Mouse (Mus musculus): Measurements from ENCODE around the gene Clk4. TPM values are rescaled to one million over a fixed set of nuclear protein-coding genes. Genes with fewer than 3 reads are reported as not detected.

The Clk4 gene
- polyA plus RNA-seq, 1 experiment from 2014 or later: 111 TPM

GRCm38 (mm10) chr11:51315991-51316810 is 54.7 kb downstream of the Clk4 start:
- WGBS: 76% methylated on average over 7 of the region's 7 CpGs
- no peak overlapping the region for H3K27ac ChIP-seq (replicated peaks)
- H3K27me3 ChIP-seq: no peaks in the 10 kb centered on the region
- no peak overlapping the region for H3K4me2 ChIP-seq (replicated peaks)
- H3K9me3 ChIP-seq (replicated peaks): no peaks in the 10 kb centered on the region
- H3K36me3 ChIP-seq: no peaks in the 10 kb centered on the region
- no peak for ATAC-seq (ENCODE audit: insufficient number of reproducible peaks, low FRiP score, low TSS enrichment, low read depth)
- H3K4me1 ChIP-seq: no peaks in the 10 kb centered on the region
- no peak overlapping the region for H3K4me3 ChIP-seq (replicated peaks)
- H3K9ac ChIP-seq: no peak overlapping the region

- Histone ChIP-seq H3K4me1 (no peaks in the 10 kb centered on the region), H3K4me3 (replicated peaks) (no peak overlapping the region), H3K27me3 (no peaks in the 10 kb centered on the region), H3K4me2 (replicated peaks) (no peak overlapping the region), H3K9ac (no peak overlapping the region), H3K27ac (replicated peaks) (no peak overlapping the region), H3K9me3 (replicated peaks) (no peaks in the 10 kb centered on the region), H3K36me3 (no peaks in the 10 kb centered on the region)
- ATAC-seq (ENCODE audit: insufficient number of reproducible peaks, low FRiP score, low TSS enrichment, low read depth): no peak
Measured at GRCm38 (mm10) chr11:51320609-51321008, 59.1 kb downstream of the Clk4 start.

DNA sequence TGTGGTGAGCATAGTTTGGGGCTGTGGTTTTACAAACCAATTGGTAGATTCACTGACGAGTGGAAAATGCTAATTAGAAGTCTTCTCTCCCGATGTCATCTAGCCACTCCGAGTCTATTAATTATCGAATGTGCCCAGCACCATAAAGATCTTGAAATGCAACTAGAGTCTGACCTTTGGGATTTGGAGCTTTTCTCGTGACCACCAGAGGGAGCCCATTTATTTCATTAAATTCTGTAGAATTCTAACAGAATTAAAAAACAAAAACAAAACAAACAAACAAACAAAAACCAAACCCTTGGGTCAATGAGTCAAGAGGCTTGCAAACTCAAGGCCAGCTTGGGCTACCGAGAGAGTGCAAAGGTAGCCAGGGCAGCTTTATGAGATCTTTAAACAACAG is 65.4 kb downstream of the Clk4 start:
- no peak for ATAC-seq (ENCODE audit: insufficient number of reproducible peaks, low FRiP score, low TSS enrichment, low read depth)
- H3K9ac ChIP-seq: no peak overlapping the region
- no peaks in the 10 kb centered on the region for H3K36me3 ChIP-seq
- WGBS: 51% methylated on average over 6 of the region's 6 CpGs
- H3K4me2 ChIP-seq (replicated peaks): no peak overlapping the region
- no peak overlapping the region for H3K4me3 ChIP-seq (replicated peaks)
- no peaks in the 10 kb centered on the region for H3K27me3 ChIP-seq
- no peaks in the 10 kb centered on the region for H3K9me3 ChIP-seq (replicated peaks)
- no peaks in the 10 kb centered on the region for H3K4me1 ChIP-seq
- no peak overlapping the region for H3K27ac ChIP-seq (replicated peaks)

GRCm38 (mm10) chr11:51328387-51328942 is 66.9 kb downstream of the Clk4 start:
- Histone ChIP-seq H3K27me3 (no peaks in the 10 kb centered on the region), H3K4me3 (replicated peaks) (no peak overlapping the region)
- WGBS: 80% methylated on average over 12 of the region's 12 CpGs

DNA sequence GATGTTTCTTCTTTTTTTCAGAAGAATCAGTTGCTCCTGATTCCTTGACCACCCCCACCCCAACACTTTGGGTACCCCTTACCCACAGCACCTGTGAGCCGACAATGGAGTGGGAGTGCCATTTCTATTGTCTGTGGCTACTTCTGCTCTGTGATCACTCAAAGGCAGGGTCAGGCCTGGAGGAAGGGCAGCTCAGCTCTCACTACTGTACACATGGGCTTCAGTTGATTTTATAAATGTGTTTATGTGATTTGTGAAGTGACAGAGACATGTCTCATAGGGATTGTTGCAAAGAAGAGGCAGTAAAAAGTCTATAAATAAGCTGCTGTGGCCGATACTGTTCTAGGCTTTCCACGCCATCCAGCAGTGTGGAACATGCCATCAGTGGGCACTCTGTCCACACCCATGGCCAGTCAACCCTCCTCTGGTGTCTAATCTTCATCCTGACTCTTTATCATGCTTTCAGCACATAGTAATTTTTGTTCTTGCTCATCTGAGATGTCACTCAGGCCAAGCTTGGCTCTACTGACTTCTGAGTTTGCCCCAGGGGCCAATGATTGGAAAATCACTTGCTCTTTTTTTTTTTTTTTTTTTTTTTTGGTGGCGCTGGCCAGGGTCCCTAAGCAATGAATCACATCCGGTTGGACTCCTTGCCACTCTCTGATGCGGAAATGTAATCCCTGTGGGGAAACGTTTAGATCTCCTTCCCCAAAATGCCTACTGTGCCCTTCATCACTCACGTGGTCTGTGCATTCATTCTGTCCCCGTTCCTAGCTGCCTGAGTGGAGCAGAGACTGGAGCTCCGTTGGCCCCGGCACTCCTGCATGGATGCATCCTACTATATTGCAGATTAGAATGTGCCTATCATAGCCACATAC is 68.5 kb downstream of the Clk4 start:
- H3K9ac ChIP-seq: no peak overlapping the region
- no peaks in the 10 kb centered on the region for H3K9me3 ChIP-seq (replicated peaks)
- H3K27ac ChIP-seq (replicated peaks): no peak overlapping the region
- H3K4me3 ChIP-seq (replicated peaks): no peak overlapping the region
- H3K27me3 ChIP-seq: no peaks in the 10 kb centered on the region
- H3K4me2 ChIP-seq (replicated peaks): no peak overlapping the region
- WGBS: 77% methylated on average over 11 of the region's 11 CpGs
- H3K4me1 ChIP-seq: no peaks in the 10 kb centered on the region
- no peak for ATAC-seq (ENCODE audit: insufficient number of reproducible peaks, low FRiP score, low TSS enrichment, low read depth)
- H3K36me3 ChIP-seq: no peaks in the 10 kb centered on the region

More at GRCm38 (mm10) chr11:51328387-51328942, 66.9 kb downstream of the Clk4 start:
- Histone ChIP-seq H3K36me3 (no peaks in the 10 kb centered on the region), H3K9ac (no peak overlapping the region), H3K9me3 (replicated peaks) (no peaks in the 10 kb centered on the region), H3K27ac (replicated peaks) (no peak overlapping the region), H3K4me2 (replicated peaks) (no peak overlapping the region), H3K4me1 (no peaks in the 10 kb centered on the region)
- no peak for ATAC-seq (ENCODE audit: insufficient number of reproducible peaks, low FRiP score, low TSS enrichment, low read depth)

Other genes with a start within 250 kb of the Clk4 start
- 0.04 and 0.13 TPM in 2 replicates for gene Olfr54, start 247.5 kb upstream of the Clk4 start, polyA plus RNA-seq (2015; fragmentation: Nextera tagmentation; extraction: Ambion mirVana)
- gene Olfr1375, start 213.6 kb upstream of the Clk4 start, polyA plus RNA-seq (2015; fragmentation: Nextera tagmentation; extraction: Ambion mirVana): not detected in 2 replicates
- 10.1 and 10.6 TPM in 2 replicates for gene Zfp354a, start 202.5 kb upstream of the Clk4 start, polyA plus RNA-seq (2015; fragmentation: Nextera tagmentation; extraction: Ambion mirVana)
- gene Gm12569, start 41.3 kb upstream of the Clk4 start, polyA plus RNA-seq (2015; fragmentation: Nextera tagmentation; extraction: Ambion mirVana): not detected in 2 replicates
- 0.32 and 0.46 TPM in 2 replicates for gene BC049762, start 1.3 kb downstream of the Clk4 start, polyA plus RNA-seq (2015; fragmentation: Nextera tagmentation; extraction: Ambion mirVana)
- 26.2 and 28.8 TPM in 2 replicates for gene Col23a1, start 28.2 kb downstream of the Clk4 start, polyA plus RNA-seq (2015; fragmentation: Nextera tagmentation; extraction: Ambion mirVana)